Mouse (Mus musculus): ENCODE data around the gene Zfp958. TPM values are rescaled to one million over a fixed set of nuclear protein-coding genes. Genes with fewer than 3 reads are reported as not detected.
A peak's percentile ranks its signal among the peaks of the same experiment; 100 is the strongest.
"Not testable (repeated sequence)": the region's sequence is repeated elsewhere in the genome, so short reads cannot be mapped to it uniquely, and the experiment has no call there.

Zfp958 gene
- polyA plus RNA-seq, 1 experiment, result 7.2 TPM

GRCm38 (mm10) chr8:4627349-4627748 lies 14.4 kb downstream of the Zfp958 start:
- H3K27ac ChIP-seq (ENCODE audit: insufficient read depth, low read length), result no peak overlapping the region
- no peaks in the 10 kb centered on the region for H3K27me3 ChIP-seq (ENCODE audit: control insufficient read depth, insufficient read depth, low read length)
- H3K4me1 ChIP-seq (ENCODE audit: control insufficient read depth, insufficient read depth, low read length), result no peaks in the 10 kb centered on the region
- TF ChIP-seq CTCF (IDR thresholded peaks at IDR 0.05; ENCODE audit: borderline replicate concordance, insufficient read depth, low read depth, low read length) (no peak), POLR2A (IDR thresholded peaks at IDR 0.05; ENCODE audit: borderline replicate concordance, insufficient read depth, low read length) (no peak)
- H3K4me3 ChIP-seq (replicated peaks; ENCODE audit: insufficient read depth, low read depth, low read length), result no peak overlapping the region
- DNase-seq, result no peak
- WGBS, result 100% methylated on average over 1 of the region's 1 CpGs

GRCm38 (mm10) chr8:4637071-4637470 lies 24.1 kb downstream of the Zfp958 start:
- no peaks in the 10 kb centered on the region for H3K4me1 ChIP-seq (ENCODE audit: control insufficient read depth, insufficient read depth, low read length)
- H3K4me3 ChIP-seq (replicated peaks; ENCODE audit: insufficient read depth, low read depth, low read length), result no peak overlapping the region
- TF ChIP-seq CTCF (IDR thresholded peaks at IDR 0.05; ENCODE audit: borderline replicate concordance, insufficient read depth, low read depth, low read length) (no peak), POLR2A (IDR thresholded peaks at IDR 0.05; ENCODE audit: borderline replicate concordance, insufficient read depth, low read length) (no peak)
- WGBS, result 93% methylated on average over 4 of the region's 4 CpGs
- no peak overlapping the region for H3K27ac ChIP-seq (ENCODE audit: insufficient read depth, low read length)
- H3K27me3 ChIP-seq (ENCODE audit: control insufficient read depth, insufficient read depth, low read length), result no peaks in the 10 kb centered on the region
- DNase-seq, result no peak

DNA sequence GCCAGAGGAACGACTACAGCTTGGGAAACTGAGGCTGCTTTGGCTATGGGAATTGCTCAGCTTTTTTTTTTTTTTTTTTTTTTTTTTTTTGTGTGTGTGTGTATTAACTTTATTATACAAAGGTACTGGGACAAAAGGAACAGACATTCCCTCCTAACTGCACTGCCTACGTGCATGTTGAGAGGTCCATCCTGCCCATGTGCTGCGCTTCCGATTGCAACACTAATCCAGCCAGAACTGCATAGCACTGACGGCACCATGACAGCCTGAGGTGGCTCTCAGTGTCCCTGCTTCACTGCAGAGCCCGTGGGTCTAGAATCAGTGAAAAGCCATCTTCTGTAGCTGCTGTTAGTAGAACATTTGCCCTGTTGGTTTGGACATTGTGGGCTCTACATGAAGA lies 30.0 kb downstream of the Zfp958 start:
- H3K4me3 ChIP-seq (replicated peaks; ENCODE audit: insufficient read depth, low read depth, low read length); DNase-seq; H3K27ac ChIP-seq (ENCODE audit: insufficient read depth, low read length); H3K4me1 ChIP-seq (ENCODE audit: control insufficient read depth, insufficient read depth, low read length); H3K27me3 ChIP-seq (ENCODE audit: control insufficient read depth, insufficient read depth, low read length): not testable (repeated sequence)
- WGBS, result 86% methylated on average over 6 of the region's 6 CpGs

DNA sequence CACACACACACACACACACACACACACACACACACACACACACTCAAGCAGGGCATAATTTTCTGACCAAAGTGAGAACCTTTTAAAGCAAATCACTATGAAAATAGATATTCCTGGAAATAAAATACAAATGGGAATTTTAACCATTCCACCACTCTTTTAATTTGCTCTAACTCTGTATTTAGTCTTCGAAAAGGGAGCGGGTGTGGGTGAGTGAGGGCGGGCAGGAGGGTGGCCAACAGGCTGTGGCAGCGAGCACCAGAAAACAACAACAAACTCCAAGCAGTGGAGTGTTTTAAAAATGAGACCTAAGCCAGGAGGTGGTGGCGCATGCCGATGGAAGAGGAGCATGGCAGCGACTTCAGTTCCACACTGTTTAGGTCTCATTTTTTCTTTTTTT lies 43.6 kb downstream of the Zfp958 start:
- Histone ChIP-seq H3K4me3 (replicated peaks; ENCODE audit: insufficient read depth, low read depth, low read length) (no peak overlapping the region), H3K27me3 (ENCODE audit: control insufficient read depth, insufficient read depth, low read length) (no peaks in the 10 kb centered on the region), H3K27ac (ENCODE audit: insufficient read depth, low read length) (no peak overlapping the region), H3K4me1 (ENCODE audit: control insufficient read depth, insufficient read depth, low read length) (no peaks in the 10 kb centered on the region)
- no peak for TF ChIP-seq POLR2A (IDR thresholded peaks at IDR 0.05; ENCODE audit: borderline replicate concordance, insufficient read depth, low read length)
- no peak for TF ChIP-seq CTCF (IDR thresholded peaks at IDR 0.05; ENCODE audit: borderline replicate concordance, insufficient read depth, low read depth, low read length)
- DNase-seq, result peak in 1 of 2 experiments; percentile 2
- 87% methylated on average over 7 of the region's 7 CpGs for WGBS

- 75% methylated on average over 17 of the region's 17 CpGs for WGBS
- Histone ChIP-seq H3K4me3 (replicated peaks; ENCODE audit: insufficient read depth, low read depth, low read length) (no peak overlapping the region), H3K27ac (ENCODE audit: insufficient read depth, low read length) (no peak overlapping the region), H3K4me1 (ENCODE audit: control insufficient read depth, insufficient read depth, low read length) (peaks cover 5% of the 10 kb centered on the region; the same call in 1 of the 2 replicates), H3K27me3 (ENCODE audit: control insufficient read depth, insufficient read depth, low read length) (no peaks in the 10 kb centered on the region)
- no peak for TF ChIP-seq POLR2A (IDR thresholded peaks at IDR 0.05; ENCODE audit: borderline replicate concordance, insufficient read depth, low read length)
- TF ChIP-seq CTCF (IDR thresholded peaks at IDR 0.05; ENCODE audit: borderline replicate concordance, insufficient read depth, low read depth, low read length), result no peak
- peak; percentile 16 to 23 for DNase-seq
These were observed 62.4 kb downstream of the Zfp958 start for GRCm38 (mm10) chr8:4675191-4676003.

- TF ChIP-seq POLR2A (IDR thresholded peaks at IDR 0.05; ENCODE audit: borderline replicate concordance, insufficient read depth, low read length) (no peak), CTCF (IDR thresholded peaks at IDR 0.05; ENCODE audit: borderline replicate concordance, insufficient read depth, low read depth, low read length) (no peak)
- H3K27ac ChIP-seq (ENCODE audit: insufficient read depth, low read length), result no peak overlapping the region
- H3K4me3 ChIP-seq (replicated peaks; ENCODE audit: insufficient read depth, low read depth, low read length), result peak overlapping the region; percentile 26
- H3K27me3 ChIP-seq (ENCODE audit: control insufficient read depth, insufficient read depth, low read length), result no peaks in the 10 kb centered on the region
- peak; percentile 19 to 35 for DNase-seq
- WGBS, result 93% methylated on average over 7 of the region's 7 CpGs
- H3K4me1 ChIP-seq (ENCODE audit: control insufficient read depth, insufficient read depth, low read length), result peaks cover 5% of the 10 kb centered on the region; the same call in 1 of the 2 replicates
These were observed 63.6 kb downstream of the Zfp958 start for GRCm38 (mm10) chr8:4676586-4676985.

GRCm38 (mm10) chr8:4677265-4678217 lies 64.6 kb downstream of the Zfp958 start:
- peaks cover 5% of the 10 kb centered on the region; the same call in 1 of the 2 replicates for H3K4me1 ChIP-seq (ENCODE audit: control insufficient read depth, insufficient read depth, low read length)

More at GRCm38 (mm10) chr8:4677265-4678217, 64.6 kb downstream of the Zfp958 start:
- peak overlapping the region; percentile 86 for H3K4me3 ChIP-seq (replicated peaks; ENCODE audit: insufficient read depth, low read depth, low read length)
- peak; percentile 99 to 100 for DNase-seq
- H3K27ac ChIP-seq (ENCODE audit: insufficient read depth, low read length), result peak overlapping the region; percentile 91
- WGBS, result under 1% methylated on average over 72 of the region's 72 CpGs
- no peaks in the 10 kb centered on the region for H3K27me3 ChIP-seq (ENCODE audit: control insufficient read depth, insufficient read depth, low read length)
- TF ChIP-seq CTCF (IDR thresholded peaks at IDR 0.05; ENCODE audit: borderline replicate concordance, insufficient read depth, low read depth, low read length), result no peak
- peak; percentile 82 for TF ChIP-seq POLR2A (IDR thresholded peaks at IDR 0.05; ENCODE audit: borderline replicate concordance, insufficient read depth, low read length)
